Mouse (Mus musculus) limb, embryonic 13.5 days (tissue): ENCODE data around the gene 2310022A10Rik. TPM values are rescaled to one million over a fixed set of nuclear protein-coding genes. Genes with fewer than 3 reads are reported as not detected.
A peak's percentile ranks its signal among the peaks of the same experiment; 100 is the strongest.

Experiments used
- ATAC-seq: fragments of 200-750 bp; cut with Nextera tagmentation; 2 replicates; pipeline ENCODE4 v1.8.0; 2017; ENCODE audit warnings: low read depth, moderate number of reproducible peaks, moderate TSS enrichment; ENCODE audit not compliant: low FRiP score
- H3K27ac ChIP-seq: fragments of 300-500 bp; sonication (generic); 2 replicates; pipeline ENCODE4 v1.5.1; 2015; ENCODE audit warnings: inconsistent platforms, mild to moderate bottlenecking, moderate library complexity
- H3K27me3 ChIP-seq: fragments of 300-500 bp; sonication (generic); 2 replicates; pipeline ENCODE4 v1.6.1; 2015; ENCODE audit warnings: mild to moderate bottlenecking, inconsistent platforms
- H3K36me3 ChIP-seq: fragments of 300-500 bp; sonication (generic); 2 replicates; pipeline ENCODE4 v1.6.1; 2015; ENCODE audit warnings: inconsistent platforms, mild to moderate bottlenecking, moderate library complexity
- H3K4me1 ChIP-seq: fragments of 300-500 bp; sonication (generic); 2 replicates; pipeline ENCODE4 v1.6.1; 2015; ENCODE audit warnings: inconsistent platforms
- H3K4me2 ChIP-seq: fragments of 300-500 bp; sonication (generic); replicated peaks from 2 replicates; pipeline ENCODE4 v1.6.1; 2015; ENCODE audit warnings: inconsistent platforms, mild to moderate bottlenecking, moderate library complexity
- H3K4me3 ChIP-seq: fragments of 300-500 bp; sonication (generic); 2 replicates; pipeline ENCODE4 v1.5.1; 2015; ENCODE audit warnings: moderate library complexity, mild to moderate bottlenecking, inconsistent platforms
- H3K9ac ChIP-seq: fragments of 300-500 bp; sonication (generic); 2 replicates; pipeline ENCODE4 v1.6.1; 2015; ENCODE audit warnings: mild to moderate bottlenecking, inconsistent platforms
- H3K9me3 ChIP-seq: fragments of 300-500 bp; sonication (generic); 2 replicates; pipeline ENCODE4 v1.6.1; 2016; ENCODE audit warnings: inconsistent platforms
- WGBS: fragments of 180-500 bp; shearing (Covaris S2); methylation state at CpG from one replicate; pipeline ENCODE4 v1.1.7; 2015; 5-methylcytosine and 5-hydroxymethylcytosine counted together
- polyA plus RNA-seq: library from polyadenylated mRNA; unstranded; fragments of >200 nt; fragmentation: Nextera tagmentation; extraction: Ambion mirVana; gene quantifications from 2 replicates; pipeline ENCODE4 v1.2.1, GENCODE M21; 2015

Gene 2310022A10Rik
- polyA plus RNA-seq, 1 experiment from 2014 or later, result 37.0 TPM

DNA sequence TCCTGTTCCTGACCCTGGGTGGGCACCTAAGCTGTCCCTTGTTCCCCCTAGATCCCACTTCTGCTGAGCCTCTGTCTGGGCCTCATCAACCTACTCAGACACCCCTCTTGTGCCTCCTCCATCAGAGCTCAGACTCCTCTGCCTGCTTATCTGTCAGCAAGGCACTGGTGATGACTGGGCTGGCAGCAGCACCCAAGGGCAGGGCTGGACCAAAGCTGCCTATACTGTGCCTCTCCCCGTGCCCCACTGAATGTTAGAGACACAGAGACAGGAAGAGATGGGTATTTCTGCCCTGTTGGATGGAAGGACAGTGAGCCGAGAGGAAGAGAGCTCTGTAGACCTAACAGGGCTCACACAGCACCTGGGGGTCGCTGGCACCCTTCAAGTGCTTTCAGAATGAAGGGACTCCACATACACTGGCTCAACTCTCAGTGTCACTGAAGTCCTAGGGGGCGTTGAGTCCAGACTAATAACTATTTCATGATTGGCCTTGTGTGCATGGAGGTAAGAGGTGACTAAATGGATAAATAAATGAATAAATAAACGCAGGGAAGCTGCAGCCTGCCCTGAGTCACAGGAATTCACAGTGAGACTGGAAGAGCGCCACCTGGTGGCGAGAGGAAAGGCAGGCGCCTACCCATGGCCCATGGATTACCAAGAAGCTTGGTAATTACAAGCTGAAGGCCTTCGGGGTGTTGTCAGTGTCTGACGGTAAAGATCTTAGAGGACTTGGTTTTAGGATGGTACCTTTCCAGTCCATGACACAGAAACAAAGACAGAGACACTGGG is 26.8 kb upstream of the 2310022A10Rik start:
- H3K9me3 ChIP-seq, result no peaks in the 10 kb centered on the region
- H3K36me3 ChIP-seq, result peaks cover 27% of the 10 kb centered on the region
- no peak overlapping the region for H3K4me3 ChIP-seq
- 25% methylated on average over 10 of the region's 10 CpGs for WGBS
- peak overlapping the region; percentile 45; the same call in 1 of the 2 replicates for H3K9ac ChIP-seq
- no peaks in the 10 kb centered on the region for H3K27me3 ChIP-seq
- H3K4me2 ChIP-seq, result no peak overlapping the region
- ATAC-seq, result peak; percentile 60
- H3K4me1 ChIP-seq, result no peaks in the 10 kb centered on the region
- no peak overlapping the region for H3K27ac ChIP-seq

DNA sequence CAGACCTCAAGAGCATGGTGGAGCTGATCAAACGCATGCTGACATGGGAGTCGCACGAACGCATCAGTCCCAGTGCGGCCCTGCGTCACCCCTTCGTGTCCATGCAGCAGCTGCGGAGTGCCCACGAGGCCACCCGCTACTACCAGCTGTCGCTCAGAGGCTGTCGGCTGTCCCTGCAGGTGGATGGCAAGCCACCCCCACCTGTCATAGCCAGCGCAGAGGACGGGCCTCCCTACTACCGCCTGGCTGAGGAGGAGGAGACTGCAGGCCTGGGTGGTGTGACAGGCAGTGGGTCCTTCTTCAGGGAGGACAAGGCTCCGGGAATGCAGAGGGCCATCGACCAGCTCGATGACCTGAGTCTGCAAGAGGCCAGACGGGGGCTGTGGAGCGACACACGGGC is 24.0 kb upstream of the 2310022A10Rik start:
- ATAC-seq, result no peak; the same call in 1 of the 2 replicates
- no peak overlapping the region for H3K4me2 ChIP-seq
- no peak overlapping the region for H3K27ac ChIP-seq
- no peak overlapping the region for H3K9ac ChIP-seq
- peaks cover 53% of the 10 kb centered on the region for H3K36me3 ChIP-seq
- 79% methylated on average over 21 of the region's 21 CpGs for WGBS
- H3K9me3 ChIP-seq, result no peaks in the 10 kb centered on the region
- H3K27me3 ChIP-seq, result no peaks in the 10 kb centered on the region
- H3K4me3 ChIP-seq, result no peak overlapping the region
- H3K4me1 ChIP-seq, result no peaks in the 10 kb centered on the region

DNA sequence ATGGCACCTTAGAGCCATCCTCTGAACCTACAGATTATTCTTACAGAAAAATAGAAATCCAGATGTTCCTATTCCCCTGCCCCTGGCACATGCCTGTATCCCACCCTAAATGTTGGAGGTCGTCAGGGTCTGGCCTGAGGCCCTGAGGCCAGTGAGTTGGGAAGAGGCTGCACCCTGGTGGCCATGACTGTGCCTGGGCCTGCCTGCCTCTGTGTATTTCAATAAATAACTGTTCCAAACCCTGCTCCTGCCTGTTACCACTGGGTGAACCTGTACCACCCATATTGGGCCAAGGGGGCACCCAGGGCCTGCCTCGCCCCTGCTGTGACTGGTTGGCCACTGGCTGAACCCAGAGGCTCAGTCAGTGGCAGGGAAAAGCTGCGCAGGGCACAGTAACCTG is 22.1 kb upstream of the 2310022A10Rik start:
- ATAC-seq, result no peak
- 66% methylated on average over 3 of the region's 3 CpGs for WGBS
- Histone ChIP-seq H3K36me3 (peaks cover 72% of the 10 kb centered on the region), H3K4me3 (no peak overlapping the region), H3K27ac (no peak overlapping the region), H3K9ac (no peak overlapping the region), H3K4me1 (no peaks in the 10 kb centered on the region), H3K9me3 (no peaks in the 10 kb centered on the region), H3K27me3 (no peaks in the 10 kb centered on the region), H3K4me2 (no peak overlapping the region)

DNA sequence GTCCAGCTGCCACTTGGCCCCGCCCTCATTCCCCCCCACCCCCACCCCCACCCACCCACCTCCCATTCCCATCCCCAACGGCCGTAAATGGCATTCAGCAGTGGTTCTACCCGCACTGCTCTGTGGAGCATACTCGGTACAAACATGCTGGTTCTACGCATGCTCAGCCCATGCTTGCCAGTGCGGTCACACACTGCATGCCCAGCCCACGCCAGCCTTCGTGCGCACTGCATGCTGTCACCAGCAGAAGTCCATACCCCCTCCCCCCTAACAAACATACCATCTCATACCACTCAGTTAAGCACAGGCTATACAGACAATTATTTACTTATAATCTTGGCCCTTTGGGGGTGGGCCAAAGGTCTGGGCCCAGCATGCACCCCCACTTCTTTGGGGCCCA is 21.3 kb upstream of the 2310022A10Rik start:
- no peaks in the 10 kb centered on the region for H3K9me3 ChIP-seq
- no peak overlapping the region for H3K4me2 ChIP-seq
- H3K9ac ChIP-seq, result no peak overlapping the region
- ATAC-seq, result no peak
- no peaks in the 10 kb centered on the region for H3K4me1 ChIP-seq
- H3K27ac ChIP-seq, result no peak overlapping the region
- 83% methylated on average over 10 of the region's 10 CpGs for WGBS
- peaks cover 79% of the 10 kb centered on the region for H3K36me3 ChIP-seq
- H3K4me3 ChIP-seq, result no peak overlapping the region
- H3K27me3 ChIP-seq, result no peaks in the 10 kb centered on the region

DNA sequence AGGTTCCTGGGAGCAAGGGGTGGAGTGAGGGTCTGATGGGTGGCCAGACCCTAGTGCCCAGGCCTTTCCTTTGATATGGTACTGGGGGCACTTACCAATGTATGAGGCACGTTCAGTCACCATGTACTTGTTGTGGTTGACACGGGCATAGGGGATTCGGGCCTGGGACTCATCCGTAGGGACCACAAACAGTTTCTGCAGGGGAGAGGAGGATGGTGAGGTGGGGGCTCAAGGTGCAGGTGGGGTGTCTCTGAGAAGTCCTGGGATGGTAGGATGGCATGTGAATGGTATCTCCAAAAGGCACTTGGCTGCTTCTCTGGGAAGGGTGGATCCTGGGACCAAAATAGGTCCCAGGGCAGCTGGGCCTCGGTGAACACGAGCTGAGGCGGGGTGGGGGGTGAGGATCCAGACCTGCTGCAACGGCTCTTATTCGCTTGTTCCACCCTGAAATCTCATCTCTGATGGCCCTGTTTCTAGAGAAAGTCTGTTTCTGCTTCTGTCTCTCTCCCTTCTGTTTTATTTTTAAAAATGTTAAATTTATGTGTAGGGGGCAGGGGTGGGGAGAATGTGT is 20.5 kb upstream of the 2310022A10Rik start:
- Histone ChIP-seq H3K9ac (no peak overlapping the region), H3K4me2 (no peak overlapping the region), H3K27ac (no peak overlapping the region), H3K4me3 (no peak overlapping the region), H3K36me3 (peaks cover 86% of the 10 kb centered on the region), H3K4me1 (no peaks in the 10 kb centered on the region), H3K27me3 (no peaks in the 10 kb centered on the region), H3K9me3 (no peaks in the 10 kb centered on the region)
- 84% methylated on average over 9 of the region's 9 CpGs for WGBS
- no peak for ATAC-seq

DNA sequence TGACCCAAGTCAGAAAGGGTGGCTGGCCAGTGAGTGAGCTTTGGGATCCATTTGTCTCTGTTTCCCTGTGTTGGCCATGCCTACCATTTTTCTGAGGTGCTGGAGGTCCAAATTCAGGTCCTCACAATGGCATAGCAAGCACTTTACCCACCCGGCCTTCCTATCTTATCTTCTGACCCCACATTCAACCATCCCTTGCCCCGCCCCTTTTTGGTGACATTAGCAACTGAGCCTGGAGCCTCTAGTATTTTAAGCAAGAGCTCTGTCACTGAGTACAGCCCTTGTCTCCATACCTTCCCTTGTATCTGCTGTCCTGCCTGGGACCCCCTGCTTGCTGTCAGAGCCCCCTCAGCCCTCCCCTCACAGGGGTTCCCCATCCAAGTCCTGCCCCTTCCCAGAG is 17.6 kb upstream of the 2310022A10Rik start:
- Histone ChIP-seq H3K27ac (no peak overlapping the region), H3K9ac (no peak overlapping the region), H3K9me3 (no peaks in the 10 kb centered on the region), H3K4me1 (no peaks in the 10 kb centered on the region), H3K27me3 (no peaks in the 10 kb centered on the region), H3K4me3 (no peak overlapping the region), H3K36me3 (peaks cover 91% of the 10 kb centered on the region), H3K4me2 (no peak overlapping the region)
- 87% methylated on average over 2 of the region's 2 CpGs for WGBS
- ATAC-seq, result no peak

DNA sequence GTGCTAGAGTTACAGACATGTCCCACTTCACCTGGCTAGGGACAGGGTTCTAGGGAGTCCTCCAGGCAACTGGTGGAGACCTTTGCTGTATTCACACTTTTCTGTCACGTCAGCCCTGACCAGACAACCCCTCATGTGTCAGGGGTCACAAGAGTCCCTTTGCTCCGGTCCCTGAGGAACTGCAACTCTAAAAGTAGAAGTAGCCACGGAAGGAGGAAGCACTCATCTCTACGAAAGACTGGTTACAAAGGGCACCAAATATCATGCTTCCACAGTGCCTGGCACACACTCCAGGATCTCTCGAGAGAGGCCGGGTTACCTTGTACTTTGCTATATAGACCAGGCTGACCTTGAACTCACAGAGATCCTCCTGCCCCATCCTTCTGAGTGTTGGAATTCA is 16.4 kb upstream of the 2310022A10Rik start:
- Histone ChIP-seq H3K9ac (no peak overlapping the region), H3K4me2 (no peak overlapping the region), H3K4me1 (peaks cover 2% of the 10 kb centered on the region), H3K4me3 (no peak overlapping the region), H3K36me3 (peaks cover 88% of the 10 kb centered on the region), H3K27me3 (no peaks in the 10 kb centered on the region), H3K27ac (no peak overlapping the region), H3K9me3 (no peaks in the 10 kb centered on the region)
- 90% methylated on average over 6 of the region's 6 CpGs for WGBS
- ATAC-seq, result no peak

DNA sequence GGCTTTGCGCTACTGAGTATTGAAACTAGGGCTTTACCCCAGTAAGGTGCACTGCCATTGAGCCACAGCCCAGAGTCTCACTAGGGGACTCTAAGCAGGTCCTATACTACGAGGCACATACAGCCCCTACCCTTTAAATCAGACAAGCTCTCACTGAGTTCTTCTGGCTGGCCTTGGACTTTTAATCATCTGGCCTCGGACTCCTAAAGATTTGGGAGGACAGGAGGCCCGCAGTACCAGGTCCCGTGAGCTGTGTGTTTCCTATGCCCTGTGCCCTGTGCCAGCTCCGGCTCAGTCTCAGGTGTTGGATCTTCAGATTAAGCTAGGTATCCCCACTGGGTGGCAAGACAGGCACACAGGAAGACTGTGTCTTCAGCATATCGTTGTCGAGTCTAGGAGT is 15.0 kb upstream of the 2310022A10Rik start:
- no peak for ATAC-seq
- no peaks in the 10 kb centered on the region for H3K9me3 ChIP-seq
- no peak overlapping the region for H3K9ac ChIP-seq
- no peak overlapping the region for H3K4me3 ChIP-seq
- WGBS, result 81% methylated on average over 8 of the region's 8 CpGs
- H3K27ac ChIP-seq, result no peak overlapping the region
- peaks cover 74% of the 10 kb centered on the region for H3K36me3 ChIP-seq
- peaks cover 12% of the 10 kb centered on the region for H3K4me1 ChIP-seq
- no peaks in the 10 kb centered on the region for H3K27me3 ChIP-seq
- H3K4me2 ChIP-seq, result no peak overlapping the region

DNA sequence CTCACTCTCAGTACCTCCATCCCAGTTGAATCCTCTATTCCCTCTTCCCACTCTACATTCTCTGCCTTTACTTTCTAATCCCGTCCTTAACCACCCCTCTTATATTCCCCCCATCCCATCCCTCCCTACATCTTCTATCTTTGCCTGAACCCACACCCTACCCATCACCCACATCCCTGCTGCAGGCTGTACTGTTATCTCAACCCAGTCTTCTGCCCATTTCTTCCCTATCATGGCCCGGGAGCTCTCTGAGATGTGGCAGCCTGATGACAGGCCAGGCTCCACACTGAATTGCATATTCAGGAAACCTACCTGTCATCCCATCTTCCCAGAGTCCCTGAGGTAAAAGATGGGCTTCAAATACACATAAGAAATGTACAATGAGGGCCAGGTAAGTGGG is 14.2 kb upstream of the 2310022A10Rik start:
- H3K4me1 ChIP-seq, result peaks cover 13% of the 10 kb centered on the region
- no peak for ATAC-seq
- H3K36me3 ChIP-seq, result peaks cover 66% of the 10 kb centered on the region
- H3K4me3 ChIP-seq, result no peak overlapping the region
- H3K4me2 ChIP-seq, result no peak overlapping the region
- H3K9me3 ChIP-seq, result no peaks in the 10 kb centered on the region
- no peak overlapping the region for H3K27ac ChIP-seq
- H3K27me3 ChIP-seq, result no peaks in the 10 kb centered on the region
- WGBS, result 85% methylated on average over 2 of the region's 2 CpGs
- no peak overlapping the region for H3K9ac ChIP-seq

DNA sequence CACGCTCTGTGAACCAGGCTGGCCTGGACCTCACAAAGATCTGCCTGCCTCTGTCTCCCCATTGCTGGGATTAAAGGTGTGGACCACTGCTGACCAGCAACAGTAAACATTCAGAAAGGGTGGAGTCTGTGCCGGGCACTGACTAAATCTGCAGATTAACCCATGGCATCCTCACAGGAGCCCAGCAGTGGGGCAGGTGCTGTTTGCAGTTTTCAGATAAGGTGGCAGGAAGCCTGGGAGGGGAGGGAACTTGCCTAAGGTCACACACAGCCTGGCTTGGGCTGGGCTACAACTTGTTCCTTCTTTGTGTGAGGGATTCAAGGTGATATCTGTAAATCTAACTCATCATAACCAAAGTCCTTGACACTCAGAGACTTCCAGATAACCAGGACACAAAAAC is 12.5 kb upstream of the 2310022A10Rik start:
- 67% methylated on average over 2 of the region's 2 CpGs for WGBS
- Histone ChIP-seq H3K9ac (peak overlapping the region; percentile 51; the same call in 1 of the 2 replicates), H3K27me3 (no peaks in the 10 kb centered on the region), H3K4me3 (no peak overlapping the region), H3K36me3 (peaks cover 52% of the 10 kb centered on the region), H3K4me1 (peaks cover 13% of the 10 kb centered on the region), H3K9me3 (no peaks in the 10 kb centered on the region), H3K4me2 (no peak overlapping the region), H3K27ac (no peak overlapping the region)
- no peak for ATAC-seq

DNA sequence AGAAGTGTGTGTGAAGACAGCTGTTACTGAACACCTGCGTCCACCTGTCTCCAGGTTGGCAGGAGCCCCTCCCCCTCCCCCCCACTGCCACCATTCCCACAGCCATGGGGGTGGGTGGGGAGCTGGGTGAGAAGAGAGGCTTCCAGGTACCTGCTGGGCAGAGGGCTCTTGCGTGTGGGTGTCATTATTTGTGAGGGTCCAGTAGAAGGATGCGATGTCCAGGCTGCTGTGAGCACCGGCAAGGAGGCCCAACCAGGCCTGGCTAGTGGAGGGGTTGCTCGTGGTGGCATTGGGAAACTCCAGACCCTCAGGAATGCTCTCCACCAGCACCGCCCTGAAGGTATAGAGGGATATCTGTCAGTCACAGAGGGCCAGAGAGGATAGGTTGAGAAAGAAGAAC is 12.1 kb upstream of the 2310022A10Rik start:
- peaks cover 13% of the 10 kb centered on the region for H3K4me1 ChIP-seq

DNA sequence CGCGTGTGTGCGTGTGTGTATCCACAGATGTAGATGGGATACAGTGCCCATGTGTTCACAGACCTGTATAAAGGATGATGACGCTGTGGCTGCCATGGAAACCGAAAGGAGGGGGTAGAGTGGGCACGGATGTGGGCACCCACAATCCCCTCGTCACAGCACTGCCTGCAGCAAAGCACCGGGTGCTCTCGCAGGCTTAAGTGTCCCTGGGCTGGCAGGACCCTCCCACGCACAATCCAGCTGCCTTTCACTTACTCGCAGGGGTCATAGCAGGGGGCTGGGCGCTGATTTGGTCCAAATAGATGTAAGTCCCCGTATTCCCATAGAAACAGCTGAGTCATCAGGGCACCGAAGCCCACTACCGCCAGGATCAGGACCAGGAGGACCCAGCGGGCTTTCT is 11.6 kb upstream of the 2310022A10Rik start:
- peaks cover 13% of the 10 kb centered on the region for H3K4me1 ChIP-seq
- no peak for ATAC-seq
- no peaks in the 10 kb centered on the region for H3K27me3 ChIP-seq
- peak overlapping the region; percentile 91 for H3K4me2 ChIP-seq
- WGBS, result 82% methylated on average over 16 of the region's 16 CpGs
- H3K36me3 ChIP-seq, result peaks cover 43% of the 10 kb centered on the region
- H3K27ac ChIP-seq, result no peak overlapping the region
- no peak overlapping the region for H3K9ac ChIP-seq
- no peaks in the 10 kb centered on the region for H3K9me3 ChIP-seq
- no peak overlapping the region for H3K4me3 ChIP-seq

More for the DNA sequence above, 12.1 kb upstream of the 2310022A10Rik start:
- H3K4me2 ChIP-seq, result no peak overlapping the region
- H3K9me3 ChIP-seq, result no peaks in the 10 kb centered on the region
- ATAC-seq, result no peak
- no peak overlapping the region for H3K27ac ChIP-seq
- peaks cover 48% of the 10 kb centered on the region for H3K36me3 ChIP-seq
- 82% methylated on average over 6 of the region's 6 CpGs for WGBS
- no peaks in the 10 kb centered on the region for H3K27me3 ChIP-seq
- no peak overlapping the region for H3K4me3 ChIP-seq
- H3K9ac ChIP-seq, result 0 out of 2 replicates have a peak overlapping the region, but pooled peaks have one; percentile 43
